Mouse (Mus musculus): ENCODE results near the gene Clip2.

Clip2 gene

GRCm38 (mm10) chr5:134565696-134566095 lies 13.5 kb upstream of the Clip2 start:
- no peak for DNase-seq (ENCODE audit: extremely low spot score, low read depth, low spot score)

- no peak for DNase-seq (ENCODE audit: extremely low spot score, low read depth, low spot score)
These were observed 12.0 kb upstream of the Clip2 start for GRCm38 (mm10) chr5:134564272-134564671.

- DNase-seq (ENCODE audit: extremely low spot score, low read depth, low spot score), result no peak
These were observed 8.4 kb upstream of the Clip2 start for GRCm38 (mm10) chr5:134560450-134561171.

GRCm38 (mm10) chr5:134560071-134560449 lies 7.8 kb upstream of the Clip2 start, which contains the start of gene Syna:
Gene Syna, minus strand, starts transcription at chr5:134560171.
- DNase-seq (ENCODE audit: extremely low spot score, low read depth, low spot score), result no peak

- no peak for DNase-seq (ENCODE audit: extremely low spot score, low read depth, low spot score)
These were observed 3.4 kb upstream of the Clip2 start for GRCm38 (mm10) chr5:134555463-134556164.

GRCm38 (mm10) chr5:134553951-134554546 lies 1.8 kb upstream of the Clip2 start:
- no peak for DNase-seq (ENCODE audit: extremely low spot score, low read depth, low spot score)

- DNase-seq (ENCODE audit: extremely low spot score, low read depth, low spot score), result no peak
These were observed 763 bp downstream of the Clip2 start for GRCm38 (mm10) chr5:134551233-134552109.

- no peak for DNase-seq (ENCODE audit: extremely low spot score, low read depth, low spot score)
These were observed 1.4 kb downstream of the Clip2 start for GRCm38 (mm10) chr5:134550836-134551232.

- DNase-seq (ENCODE audit: extremely low spot score, low read depth, low spot score), result no peak
These were observed 2.5 kb downstream of the Clip2 start for GRCm38 (mm10) chr5:134549640-134550168.

GRCm38 (mm10) chr5:134548306-134548705 lies 3.9 kb downstream of the Clip2 start:
- no peak for DNase-seq (ENCODE audit: extremely low spot score, low read depth, low spot score)

GRCm38 (mm10) chr5:134546790-134547189 lies 5.4 kb downstream of the Clip2 start:
- DNase-seq (ENCODE audit: extremely low spot score, low read depth, low spot score), result no peak

GRCm38 (mm10) chr5:134545242-134545629 lies 7.0 kb downstream of the Clip2 start:
- DNase-seq (ENCODE audit: extremely low spot score, low read depth, low spot score), result no peak

GRCm38 (mm10) chr5:134544516-134545241 lies 7.6 kb downstream of the Clip2 start:
- DNase-seq (ENCODE audit: extremely low spot score, low read depth, low spot score), result no peak

GRCm38 (mm10) chr5:134541640-134542039 lies 10.6 kb downstream of the Clip2 start:
- DNase-seq (ENCODE audit: extremely low spot score, low read depth, low spot score), result no peak

- no peak for DNase-seq (ENCODE audit: extremely low spot score, low read depth, low spot score)
These were observed 11.4 kb downstream of the Clip2 start for GRCm38 (mm10) chr5:134540881-134541280.

GRCm38 (mm10) chr5:134539891-134540290 lies 12.3 kb downstream of the Clip2 start:
- DNase-seq (ENCODE audit: extremely low spot score, low read depth, low spot score), result no peak

- no peak for DNase-seq (ENCODE audit: extremely low spot score, low read depth, low spot score)
These were observed 16.2 kb downstream of the Clip2 start for GRCm38 (mm10) chr5:134536036-134536435.

- no peak for DNase-seq (ENCODE audit: extremely low spot score, low read depth, low spot score)
These were observed 19.8 kb downstream of the Clip2 start for GRCm38 (mm10) chr5:134532417-134532816.

- no peak for DNase-seq (ENCODE audit: extremely low spot score, low read depth, low spot score)
These were observed 20.6 kb downstream of the Clip2 start for GRCm38 (mm10) chr5:134531585-134531984.

- DNase-seq (ENCODE audit: extremely low spot score, low read depth, low spot score), result no peak
These were observed 21.4 kb downstream of the Clip2 start for GRCm38 (mm10) chr5:134530830-134531229.

All from hindlimb bud, embryonic 11.5 days (tissue).